Mouse (Mus musculus) stomach, embryonic 14.5 days (tissue): ENCODE data around the gene Olfr1328. TPM values are rescaled to one million over a fixed set of nuclear protein-coding genes. Genes with fewer than 3 reads are reported as not detected.

Experiments
- ATAC-seq: fragments of 200-750 bp; cut with Nextera tagmentation; 2 replicates; pipeline ENCODE4 v1.8.0; 2017; ENCODE audit warnings: low read depth, moderate TSS enrichment; ENCODE audit not compliant: insufficient number of reproducible peaks, insufficient read depth, low FRiP score
- H3K27ac ChIP-seq: fragments of 300-500 bp; sonication (generic); 2 replicates; pipeline ENCODE4 v1.5.1; 2014; ENCODE audit warnings: mild to moderate bottlenecking, low read length, moderate library complexity, mixed read lengths
- H3K27me3 ChIP-seq: fragments of 300-500 bp; sonication (generic); 2 replicates; pipeline ENCODE4 v1.6.1; 2014; ENCODE audit warnings: low read length, control low read depth, mixed read lengths; ENCODE audit not compliant: control insufficient read depth, insufficient read depth
- H3K36me3 ChIP-seq: fragments of 300-500 bp; sonication (generic); 2 replicates; pipeline ENCODE4 v1.6.1; 2014; ENCODE audit warnings: mild to moderate bottlenecking, control low read depth, low read length, moderate library complexity, mixed read lengths; ENCODE audit not compliant: control insufficient read depth, insufficient read depth
- H3K4me1 ChIP-seq: fragments of 300-500 bp; sonication (generic); 2 replicates; pipeline ENCODE4 v1.6.1; 2014; ENCODE audit warnings: low read length, control low read depth, mixed read lengths; ENCODE audit not compliant: control insufficient read depth, insufficient read depth
- H3K4me2 ChIP-seq: fragments of 300-500 bp; sonication (generic); replicated peaks from 2 replicates; pipeline ENCODE4 v1.6.1; 2014; ENCODE audit warnings: low read depth, low read length, control low read depth
- H3K4me3 ChIP-seq: fragments of 300-500 bp; sonication (generic); 2 replicates; pipeline ENCODE4 v1.5.1; 2014; ENCODE audit warnings: low read depth, low read length, control low read depth
- H3K9ac ChIP-seq: fragments of 300-500 bp; sonication (generic); replicated peaks from 2 replicates; pipeline ENCODE4 v1.6.1; 2014; ENCODE audit warnings: low read depth, mild to moderate bottlenecking, control low read depth, low read length, moderate library complexity, mixed read lengths
- H3K9me3 ChIP-seq: fragments of 300-500 bp; sonication (generic); 2 replicates; pipeline ENCODE4 v1.6.1; 2016; ENCODE audit warnings: low read depth, low read length, control low read depth; ENCODE audit not compliant: control insufficient read depth
- WGBS: fragments of 180-500 bp; shearing (Covaris S2); extraction: QIAGEN DNeasy Blood & Tissue Kit; methylation state at CpG from one replicate; pipeline ENCODE4 v1.1.7; 2014; 5-methylcytosine and 5-hydroxymethylcytosine counted together
- polyA plus RNA-seq: library from polyadenylated mRNA; unstranded; fragments of >200 nt; fragmentation: Nextera tagmentation; extraction: Ambion mirVana; gene quantifications from 2 replicates; pipeline ENCODE4 v1.2.1, GENCODE M21; 2014

Olfr1328 gene
- polyA plus RNA-seq, 1 experiment from 2014 or later: not detected

DNA sequence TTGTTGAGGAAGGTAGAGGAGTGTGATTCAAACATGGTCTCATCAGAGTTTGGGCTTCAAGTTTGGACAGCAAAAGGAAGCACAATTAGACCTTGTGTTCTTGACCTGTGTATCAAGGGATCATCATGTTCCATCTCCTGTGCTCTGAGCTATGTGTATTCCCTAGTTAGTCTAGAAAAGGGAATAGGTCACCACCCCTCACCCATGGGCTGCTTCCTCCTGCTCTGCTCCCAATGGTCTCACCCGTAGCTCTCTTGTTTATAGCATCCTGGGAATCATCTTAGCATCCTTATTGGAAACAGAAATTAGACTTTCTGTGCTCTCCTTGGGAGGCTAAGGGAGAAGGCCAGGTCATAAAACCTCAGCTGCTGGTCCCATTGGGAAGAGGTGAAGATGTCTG, 50.1 kb downstream of the Olfr1328 start, which contains the start of gene Olfr1330:
TSS of gene Olfr1330 (plus strand) at position 301 of the 400 bp plus-strand sequence.
- Histone ChIP-seq H3K27me3 (no peaks in the 10 kb centered on the region), H3K27ac (no peak within 1 kb of the TSS), H3K4me3 (no peak within 1 kb of the TSS), H3K4me2 (no peak within 1 kb of the TSS), H3K36me3 (no peaks in the 10 kb centered on the region), H3K9me3 (no peaks in the 10 kb centered on the region), H3K4me1 (no peaks in the 10 kb centered on the region), H3K9ac (no peak within 1 kb of the TSS)
- no peak for ATAC-seq
- WGBS: 69% methylated on average over 1 of the region's 1 CpGs

Other genes starting within 250 kb of the Olfr1328 start
- not detected in 2 replicates for gene Olfr1342, start 245.9 kb downstream of the Olfr1328 start, polyA plus RNA-seq
- gene Olfr1341, start 235.1 kb downstream of the Olfr1328 start, polyA plus RNA-seq: not detected in 2 replicates
- not detected in 2 replicates for gene Olfr1340, start 218.5 kb downstream of the Olfr1328 start, polyA plus RNA-seq
- not detected in 2 replicates for gene Olfr1339, start 206.4 kb downstream of the Olfr1328 start, polyA plus RNA-seq
- not detected in 2 replicates for gene Olfr1338, start 179.9 kb downstream of the Olfr1328 start, polyA plus RNA-seq
- not detected in 2 replicates for gene Olfr1337, start 156.0 kb downstream of the Olfr1328 start, polyA plus RNA-seq
- gene Olfr1335, start 128.7 kb downstream of the Olfr1328 start, polyA plus RNA-seq: not detected in 2 replicates
- gene Olfr1333, start 102.3 kb downstream of the Olfr1328 start, polyA plus RNA-seq: not detected in 2 replicates
- gene Olfr1331, start 74.0 kb downstream of the Olfr1328 start, polyA plus RNA-seq: not detected in 2 replicates
- gene Olfr1330, start 50.0 kb downstream of the Olfr1328 start, polyA plus RNA-seq: not detected in 2 replicates
- not detected in 2 replicates for gene Olfr1329, start 21.1 kb downstream of the Olfr1328 start, polyA plus RNA-seq
- gene Lao1, start 23.0 kb upstream of the Olfr1328 start, polyA plus RNA-seq: not detected in 2 replicates
- gene Slc2a1, start 170.1 kb upstream of the Olfr1328 start, polyA plus RNA-seq: 120 and 139 TPM in 2 replicates
- gene Zfp691, start 235.6 kb upstream of the Olfr1328 start, polyA plus RNA-seq: 7.0 and 8.5 TPM in 2 replicates